Comparison of ENCODE assay signal across 22 mouse cellular contexts in genomic region chr10:121612448-121612847, GRCm38 (mm10). TPM values are rescaled to one million over a fixed set of nuclear protein-coding genes. Genes with fewer than 3 reads are reported as not detected.
DNase-seq lines count a peak whose midpoint lies in the region; ATAC-seq and TF ChIP-seq lines count a peak whose summit lies in the region.
"Had no signal": no experiment of that assay in that cellular context is flagged by ENCODE, and none has a peak within 500 bp of the region (broad histone marks: within the 10 kb centered on the region; RNA-seq: fewer than 3 reads in every experiment).

No protein-coding gene starts in this region.

- 80% methylated on average over 6 of the region's 6 CpGs for WGBS in heart, embryonic 13.5 days
- WGBS in lung, embryonic 16.5 days = 80% methylated on average over 6 of the region's 6 CpGs
- 81% methylated on average over 6 of the region's 6 CpGs for WGBS in lung, postnatal 0 days
- 91% methylated on average over 6 of the region's 6 CpGs for WGBS in hindbrain, embryonic 16.5 days

- no peak overlapping the region for H3K9ac ChIP-seq in heart, embryonic 13.5 days
- no peak overlapping the region for H3K9ac ChIP-seq in lung, embryonic 16.5 days (ENCODE audit: low read length)
- no peak overlapping the region for H3K9ac ChIP-seq in lung, postnatal 0 days (replicated peaks; ENCODE audit: low read depth)
- no peak overlapping the region for H3K9ac ChIP-seq in hindbrain, embryonic 16.5 days (ENCODE audit: low read depth, low read length)
- H3K9ac ChIP-seq: embryonic facial prominence, embryonic 12.5 days; forebrain, embryonic 15.5 days; hindbrain, embryonic 13.5 days; intestine, embryonic 15.5 days had no signal

- H3K27me3 ChIP-seq in heart, embryonic 13.5 days (replicated peaks) = no peaks in the 10 kb centered on the region
- H3K27me3 ChIP-seq in lung, embryonic 16.5 days (ENCODE audit: control insufficient read depth, insufficient read depth, low read depth, low read length) = no peaks in the 10 kb centered on the region
- H3K27me3 ChIP-seq in lung, postnatal 0 days (replicated peaks; ENCODE audit: insufficient read depth, low read length) = no peaks in the 10 kb centered on the region
- H3K27me3 ChIP-seq in hindbrain, embryonic 16.5 days (replicated peaks; ENCODE audit: control insufficient read depth, insufficient read depth, low read length) = no peaks in the 10 kb centered on the region
- H3K27me3 ChIP-seq: embryonic facial prominence, embryonic 12.5 days; forebrain, embryonic 15.5 days; hindbrain, embryonic 13.5 days; intestine, embryonic 15.5 days had no signal

- no peaks in the 10 kb centered on the region for H3K9me3 ChIP-seq in heart, embryonic 13.5 days
- H3K9me3 ChIP-seq in lung, embryonic 16.5 days (ENCODE audit: control insufficient read depth, low read length) = no peaks in the 10 kb centered on the region
- no peaks in the 10 kb centered on the region for H3K9me3 ChIP-seq in lung, postnatal 0 days (ENCODE audit: low read length)
- H3K9me3 ChIP-seq in hindbrain, embryonic 16.5 days (ENCODE audit: control insufficient read depth, low read length) = no peaks in the 10 kb centered on the region
- H3K9me3 ChIP-seq: embryonic facial prominence, embryonic 12.5 days; forebrain, embryonic 15.5 days; G1E; hindbrain, embryonic 13.5 days; intestine, embryonic 15.5 days had no signal

- no peak overlapping the region for H3K4me3 ChIP-seq in gastrocnemius, adult 2 months
- H3K4me3 ChIP-seq in heart, embryonic 13.5 days = no peak overlapping the region
- no peak overlapping the region for H3K4me3 ChIP-seq in lung, embryonic 16.5 days (ENCODE audit: low read length)
- no peak overlapping the region for H3K4me3 ChIP-seq in lung, postnatal 0 days (ENCODE audit: low read depth, low read length)
- no peak overlapping the region for H3K4me3 ChIP-seq in hindbrain, embryonic 16.5 days (ENCODE audit: low read length)
- H3K4me3 ChIP-seq: embryonic facial prominence, embryonic 12.5 days; forebrain, embryonic 15.5 days; hindbrain, embryonic 13.5 days; intestine, embryonic 15.5 days had no signal

- H3K27ac ChIP-seq in gastrocnemius, adult 2 months = peak overlapping the region; percentile 70
- peak overlapping the region; percentile 67 for H3K27ac ChIP-seq in heart, embryonic 13.5 days (replicated peaks)
- peak overlapping the region; percentile 47 for H3K27ac ChIP-seq in lung, embryonic 16.5 days (ENCODE audit: low read length)
- no peak overlapping the region for H3K27ac ChIP-seq in lung, postnatal 0 days (ENCODE audit: low read length)
- no peak overlapping the region for H3K27ac ChIP-seq in hindbrain, embryonic 16.5 days (ENCODE audit: low read depth, low read length)
- H3K27ac ChIP-seq: embryonic facial prominence, embryonic 12.5 days; forebrain, embryonic 15.5 days; hindbrain, embryonic 13.5 days; intestine, embryonic 15.5 days had no signal

- no peak for TF ChIP-seq CTCF in gastrocnemius, adult 2 months (IDR thresholded peaks at IDR 0.05)
- no peak for TF ChIP-seq CTCF in lung, postnatal 0 days (IDR thresholded peaks at IDR 0.05)

- no peak for TF ChIP-seq EP300 in lung, postnatal 0 days (IDR thresholded peaks at IDR 0.05)

- DNase-seq in gastrocnemius, adult 2 months = no peak
- no peak for DNase-seq in gastrocnemius, adult 18-20 months (ENCODE audit: low spot score)
- DNase-seq in heart, adult 8-10 months (ENCODE audit: low spot score) = no peak
- DNase-seq in lung, postnatal 0 days (ENCODE audit: low spot score) = no peak
- DNase-seq: adrenal gland, postnatal 10 days; B cell, adult 2 months; cerebellum, adult 11-12 months; cerebellum, adult 9-10 months; cerebellum, postnatal 25 days; gastrocnemius, postnatal 14 days; kidney, adult 18-20 months had no signal

- 0 out of 2 replicates have a peak, but pooled peaks cover 3% of the 10 kb centered on the region for H3K4me1 ChIP-seq in heart, embryonic 13.5 days
- H3K4me1 ChIP-seq in lung, embryonic 16.5 days (replicated peaks; ENCODE audit: control insufficient read depth, insufficient read depth, low read length) = no peaks in the 10 kb centered on the region
- no peaks in the 10 kb centered on the region for H3K4me1 ChIP-seq in lung, postnatal 0 days (ENCODE audit: insufficient read depth, low read depth, low read length)
- no peaks in the 10 kb centered on the region for H3K4me1 ChIP-seq in hindbrain, embryonic 16.5 days (ENCODE audit: control insufficient read depth, insufficient read depth, low read depth, low read length)
- H3K4me1 ChIP-seq: embryonic facial prominence, embryonic 12.5 days; forebrain, embryonic 15.5 days; hindbrain, embryonic 13.5 days; intestine, embryonic 15.5 days had no signal

- H3K4me2 ChIP-seq in heart, embryonic 13.5 days = no peak overlapping the region
- H3K4me2 ChIP-seq in lung, embryonic 16.5 days (ENCODE audit: low read depth, low read length) = no peak overlapping the region
- no peak overlapping the region for H3K4me2 ChIP-seq in lung, postnatal 0 days (replicated peaks; ENCODE audit: low read depth, low read length)
- H3K4me2 ChIP-seq in hindbrain, embryonic 16.5 days (ENCODE audit: low read length) = no peak overlapping the region
- H3K4me2 ChIP-seq: embryonic facial prominence, embryonic 12.5 days; forebrain, embryonic 15.5 days; hindbrain, embryonic 13.5 days; intestine, embryonic 15.5 days had no signal

- intact Hi-C loops in gastrocnemius, adult 2 months (cut with DNase I) = no loop called here

- H3K36me3 ChIP-seq in heart, embryonic 13.5 days = peaks cover 96% of the 10 kb centered on the region
- H3K36me3 ChIP-seq in lung, embryonic 16.5 days (ENCODE audit: control insufficient read depth, insufficient read depth, low read length) = peaks cover 63% of the 10 kb centered on the region
- H3K36me3 ChIP-seq in lung, postnatal 0 days (ENCODE audit: insufficient read depth, low read length) = peaks cover 24% of the 10 kb centered on the region
- H3K36me3 ChIP-seq in hindbrain, embryonic 16.5 days (ENCODE audit: control insufficient read depth, insufficient read depth, low read length) = peaks cover 38% of the 10 kb centered on the region

- no peak for ATAC-seq in heart, embryonic 13.5 days (ENCODE audit: extremely low read depth, insufficient number of reproducible peaks, low FRiP score, low TSS enrichment)
- no peak for ATAC-seq in lung, embryonic 16.5 days (ENCODE audit: low read depth)
- no peak for ATAC-seq in lung, postnatal 0 days
- ATAC-seq in hindbrain, embryonic 16.5 days = no peak
- ATAC-seq: CD4-positive, CD25-positive, alpha-beta regulatory T cell, adult 4 months; forebrain, embryonic 15.5 days; intestine, embryonic 15.5 days had no signal

RNA-seq across cellular contexts. Expression of gene Xpot, which starts 13.7 kb away (rescaled TPM):
- 10 to 100 TPM; 21.6 to 27.8 TPM for total RNA-seq in gastrocnemius, adult 2 months (2021)
- total RNA-seq in gastrocnemius, adult 18-20 months (2021) = 10 to 100 TPM; 23.9 to 27.7 TPM
- polyA plus RNA-seq in heart, embryonic 13.5 days (2015; fragmentation: Nextera tagmentation; extraction: Ambion mirVana) = 25.9 and 27.9 TPM in 2 replicates
- 10 to 100 TPM; 29.2 to 31.6 (median 31.1) TPM for total RNA-seq in heart, adult 8-10 months (2022)
- polyA plus RNA-seq in lung, embryonic 16.5 days (2015; fragmentation: Nextera tagmentation; extraction: Ambion mirVana) = 35.4 and 42.8 TPM in 2 replicates
- 19.9 and 25.7 TPM in 2 replicates for polyA plus RNA-seq in lung, postnatal 0 days (2015; fragmentation: Nextera tagmentation; extraction: Ambion mirVana)
- 29.7 and 32.2 TPM in 2 replicates for polyA plus RNA-seq in hindbrain, embryonic 16.5 days (2015; fragmentation: Nextera tagmentation; extraction: Ambion mirVana)

RNA-seq across cellular contexts. Expression of gene Tbk1, which starts 25.9 kb away (rescaled TPM):
- total RNA-seq in gastrocnemius, adult 2 months (2021) = 10 to 100 TPM; 11.5 to 12.0 TPM
- total RNA-seq in gastrocnemius, adult 18-20 months (2021) = 10 to 100 TPM in 1 of 2 experiments, 1 to 10 TPM in 1; 9.0 to 10.2 TPM
- polyA plus RNA-seq in heart, embryonic 13.5 days (2015; fragmentation: Nextera tagmentation; extraction: Ambion mirVana) = 20.6 and 21.8 TPM in 2 replicates
- total RNA-seq in heart, adult 8-10 months (2022) = 10 to 100 TPM; 12.0 to 17.2 (median 16.2) TPM
- 37.0 and 39.2 TPM in 2 replicates for polyA plus RNA-seq in lung, embryonic 16.5 days (2015; fragmentation: Nextera tagmentation; extraction: Ambion mirVana)
- polyA plus RNA-seq in lung, postnatal 0 days (2015; fragmentation: Nextera tagmentation; extraction: Ambion mirVana) = 25.9 and 28.0 TPM in 2 replicates
- polyA plus RNA-seq in hindbrain, embryonic 16.5 days (2015; fragmentation: Nextera tagmentation; extraction: Ambion mirVana) = 29.8 and 31.9 TPM in 2 replicates

RNA-seq across cellular contexts. Expression of gene D930020B18Rik, which starts 28.9 kb away (rescaled TPM):
- total RNA-seq in gastrocnemius, adult 2 months (2021) = not detected
- total RNA-seq in gastrocnemius, adult 18-20 months (2021) = not detected
- polyA plus RNA-seq in heart, embryonic 13.5 days (2015; fragmentation: Nextera tagmentation; extraction: Ambion mirVana) = 0.10 TPM in 1 of 2 replicates, not detected in the other
- not detected for total RNA-seq in heart, adult 8-10 months (2022)
- polyA plus RNA-seq in lung, embryonic 16.5 days (2015; fragmentation: Nextera tagmentation; extraction: Ambion mirVana) = 0.30 and 0.38 TPM in 2 replicates
- 0.44 and 0.48 TPM in 2 replicates for polyA plus RNA-seq in lung, postnatal 0 days (2015; fragmentation: Nextera tagmentation; extraction: Ambion mirVana)
- 0.13 and 0.24 TPM in 2 replicates for polyA plus RNA-seq in hindbrain, embryonic 16.5 days (2015; fragmentation: Nextera tagmentation; extraction: Ambion mirVana)
- total RNA-seq: adrenal gland, postnatal 10 days; gastrocnemius, postnatal 14 days; hematopoietic stem cell, adult 5-6 weeks had no signal
- polyA plus RNA-seq: G1E; gonadal fat pad, adult 2 months had no signal

Comparison
In these comparisons a context has a peak if more than half of its experiments do, and no peak if none do; other contexts are left out.
1. H3K27ac ChIP-seq: peak in gastrocnemius, adult 2 months (single experiment), heart, embryonic 13.5 days (single experiment) and lung, embryonic 16.5 days (single experiment); none in lung, postnatal 0 days (single experiment) and hindbrain, embryonic 16.5 days (single experiment).